Mouse (Mus musculus) small intestine, adult 2 months (tissue): ENCODE measurements around the gene D330020A13Rik. TPM values are rescaled to one million over a fixed set of nuclear protein-coding genes. Genes with fewer than 3 reads are reported as not detected.
"Not testable (repeated sequence)": the region's sequence is repeated elsewhere in the genome, so short reads cannot be mapped to it uniquely, and the experiment has no call there.

Source experiments
- H3K27ac ChIP-seq: fragments of 200-500 bp; 2 replicates; pipeline ENCODE4 v1.5.1; 2012; ENCODE audit warnings: low read depth, low read length, control low read depth, inconsistent platforms; ENCODE audit not compliant: insufficient read depth
- H3K27me3 ChIP-seq: fragments of 200-500 bp; 2 replicates; pipeline ENCODE4 v1.6.1; 2012; ENCODE audit warnings: mild to moderate bottlenecking, moderate library complexity, low read length, inconsistent platforms; ENCODE audit not compliant: control insufficient read depth, insufficient read depth
- H3K36me3 ChIP-seq: fragments of 200-500 bp; 2 replicates; pipeline ENCODE4 v1.6.1; 2012; ENCODE audit warnings: mild to moderate bottlenecking, low read length, control low read depth, inconsistent platforms; ENCODE audit not compliant: control insufficient read depth, insufficient read depth
- H3K4me1 ChIP-seq: fragments of 200-500 bp; 2 replicates; pipeline ENCODE4 v1.6.1; 2012; ENCODE audit warnings: low read length, inconsistent platforms, mixed read lengths; ENCODE audit not compliant: control insufficient read depth, insufficient read depth, insufficient read length
- H3K4me3 ChIP-seq: fragments of 200-500 bp; 2 replicates; pipeline ENCODE4 v1.5.1; 2012; ENCODE audit warnings: low read depth, mild to moderate bottlenecking, control low read depth, inconsistent platforms, low read length, moderate library complexity
- CTCF ChIP-seq: fragments of 200-500 bp; IDR thresholded peaks from 2 replicates; pipeline ENCODE4 v1.5.1; 2012; ENCODE audit warnings: low read depth, mild to moderate bottlenecking, control low read depth, inconsistent platforms, low read length, moderate library complexity, mixed read lengths; ENCODE audit not compliant: insufficient replicate concordance, insufficient read length; ENCODE audit errors: extremely low read depth
- POLR2A ChIP-seq: fragments of 200-500 bp; IDR thresholded peaks from 2 replicates; pipeline ENCODE4 v1.6.1; 2012; ENCODE audit warnings: low read depth, mild to moderate bottlenecking, control low read depth, inconsistent platforms, low read length, moderate library complexity
- WGBS: fragments of 180-500 bp; shearing (Covaris S2); methylation state at CpG from one replicate; pipeline ENCODE4 v1.1.7; 2018; 5-methylcytosine and 5-hydroxymethylcytosine counted together
- polyA plus RNA-seq: library from polyadenylated mRNA; depleted of rRNA; stranded (reverse); fragments of >200 nt; gene quantifications from 2 replicates; pipeline ENCODE4 v1.2.3, GENCODE M21; 2012

D330020A13Rik gene
- polyA plus RNA-seq, 1 experiment, result 0.29 TPM

DNA sequence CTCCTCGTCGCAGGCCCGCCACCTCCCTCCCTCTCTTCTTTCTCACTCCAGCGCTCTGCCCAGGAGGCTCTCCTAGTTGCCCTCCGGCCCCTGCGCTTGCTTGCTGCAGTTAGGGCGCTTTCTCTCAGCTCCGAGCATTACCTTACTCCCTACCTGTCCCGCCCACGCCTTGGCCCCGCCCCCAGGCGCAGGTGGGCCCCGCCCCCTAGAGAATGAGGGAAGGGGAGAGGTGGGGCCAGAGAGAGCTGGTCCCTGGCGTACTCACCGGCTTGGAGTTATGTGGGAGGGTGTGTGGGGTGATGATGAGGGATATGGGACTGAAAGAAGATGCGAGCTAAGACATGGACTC is 595 bp downstream of the D330020A13Rik start:
- TF ChIP-seq CTCF (no peak), POLR2A (peak; percentile 86; the same call in 1 of the 2 replicates)
- H3K4me1 ChIP-seq, result peaks cover 5% of the 10 kb centered on the region; the same call in 1 of the 2 replicates
- H3K4me3 ChIP-seq, result peak overlapping the region; percentile 80
- WGBS, result 2% methylated on average over 16 of the region's 16 CpGs
- no peak overlapping the region for H3K27ac ChIP-seq
- no peaks in the 10 kb centered on the region; the same call in 1 of the 2 replicates for H3K27me3 ChIP-seq
- no peaks in the 10 kb centered on the region for H3K36me3 ChIP-seq

DNA sequence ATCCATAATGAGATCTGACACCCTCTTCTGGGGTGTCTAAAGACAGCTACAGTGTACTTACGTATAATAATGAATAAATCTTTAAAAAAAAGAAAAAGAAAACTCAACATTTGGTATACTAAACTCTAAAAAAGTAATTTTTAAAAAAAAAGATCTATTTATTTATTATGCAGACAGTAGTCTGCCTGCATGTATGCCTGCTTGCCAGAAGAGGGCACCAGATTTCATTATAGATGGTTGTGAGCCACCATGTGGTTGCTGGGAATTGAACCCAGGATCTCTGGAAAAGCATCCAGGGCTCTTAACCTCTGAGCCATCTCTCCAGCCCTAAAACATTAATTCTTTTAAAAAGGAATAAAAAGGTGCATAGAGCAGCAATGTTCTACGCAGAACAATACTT is 2.4 kb downstream of the D330020A13Rik start:
- not testable (repeated sequence) for H3K36me3 ChIP-seq, H3K27ac ChIP-seq, H3K27me3 ChIP-seq, H3K4me1 ChIP-seq, H3K4me3 ChIP-seq
- 94% methylated on average over 2 of the region's 2 CpGs for WGBS

- Histone ChIP-seq H3K4me1 (0 out of 2 replicates have a peak, but pooled peaks cover 3% of the 10 kb centered on the region), H3K36me3 (no peaks in the 10 kb centered on the region), H3K4me3 (no peak overlapping the region), H3K27ac (no peak overlapping the region), H3K27me3 (no peaks in the 10 kb centered on the region)
- TF ChIP-seq POLR2A (no peak), CTCF (peak; percentile 56; the same call in 1 of the 2 replicates)
- 15% methylated on average over 6 of the region's 6 CpGs for WGBS
These were observed 7.0 kb downstream of the D330020A13Rik start for GRCm38 (mm10) chr6:120301137-120301536.

- H3K27ac ChIP-seq, result no peak overlapping the region
- WGBS, result 31% methylated on average over 16 of the region's 16 CpGs
- no peaks in the 10 kb centered on the region for H3K27me3 ChIP-seq
- 0 out of 2 replicates have a peak, but pooled peaks cover 3% of the 10 kb centered on the region for H3K4me1 ChIP-seq
- TF ChIP-seq POLR2A (no peak), CTCF (no peak)
- H3K4me3 ChIP-seq, result no peak overlapping the region
- no peaks in the 10 kb centered on the region for H3K36me3 ChIP-seq
These were observed 8.7 kb downstream of the D330020A13Rik start for GRCm38 (mm10) chr6:120302755-120303316.

GRCm38 (mm10) chr6:120306859-120307594 is 12.9 kb downstream of the D330020A13Rik start:
- H3K36me3 ChIP-seq, result no peaks in the 10 kb centered on the region
- 88% methylated on average over 3 of the region's 3 CpGs for WGBS

GRCm38 (mm10) chr6:120309338-120309737 is 15.2 kb downstream of the D330020A13Rik start:
- WGBS, result 48% methylated on average over 9 of the region's 9 CpGs
- H3K36me3 ChIP-seq, result no peaks in the 10 kb centered on the region
- TF ChIP-seq POLR2A, result no peak
- TF ChIP-seq CTCF, result no peak
- H3K27me3 ChIP-seq, result no peaks in the 10 kb centered on the region
- H3K4me1 ChIP-seq, result peaks cover 4% of the 10 kb centered on the region; the same call in 1 of the 2 replicates
- no peak overlapping the region for H3K4me3 ChIP-seq
- peak overlapping the region; percentile 65 for H3K27ac ChIP-seq

More at GRCm38 (mm10) chr6:120306859-120307594, 12.9 kb downstream of the D330020A13Rik start:
- TF ChIP-seq POLR2A (no peak), CTCF (no peak)
- H3K27me3 ChIP-seq, result no peaks in the 10 kb centered on the region
- H3K27ac ChIP-seq, result no peak overlapping the region
- H3K4me1 ChIP-seq, result peaks cover 4% of the 10 kb centered on the region; the same call in 1 of the 2 replicates
- no peak overlapping the region for H3K4me3 ChIP-seq

- no peaks in the 10 kb centered on the region for H3K36me3 ChIP-seq
- no peak overlapping the region for H3K4me3 ChIP-seq
- TF ChIP-seq CTCF (no peak), POLR2A (no peak)
- peaks cover 4% of the 10 kb centered on the region; the same call in 1 of the 2 replicates for H3K4me1 ChIP-seq
- 31% methylated on average over 3 of the region's 3 CpGs for WGBS
- peak overlapping the region; percentile 65 for H3K27ac ChIP-seq
- no peaks in the 10 kb centered on the region for H3K27me3 ChIP-seq
These were observed 15.6 kb downstream of the D330020A13Rik start for GRCm38 (mm10) chr6:120309787-120310186.

DNA sequence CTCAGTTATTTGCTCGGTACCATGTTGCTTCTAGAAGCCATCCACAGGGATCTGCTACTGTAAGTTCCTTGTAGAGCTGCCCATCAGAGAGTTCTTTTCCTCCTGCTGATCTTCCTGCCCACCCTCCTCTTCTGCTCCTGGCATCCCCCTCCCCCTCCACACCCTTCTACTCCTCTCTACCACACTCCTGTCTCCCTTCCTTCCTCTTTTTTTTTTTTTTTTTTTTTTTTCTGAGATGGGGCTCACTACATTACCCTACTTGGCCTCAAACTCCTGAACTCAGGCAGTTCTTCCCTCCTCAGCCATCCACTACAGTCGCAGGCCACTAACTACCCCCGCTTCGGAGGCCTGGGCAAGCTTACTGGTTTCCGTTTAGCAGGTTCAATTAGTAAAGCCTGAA is 18.3 kb downstream of the D330020A13Rik start:
- no peaks in the 10 kb centered on the region for H3K27me3 ChIP-seq
- H3K36me3 ChIP-seq, result no peaks in the 10 kb centered on the region
- TF ChIP-seq POLR2A, result no peak
- no peak for TF ChIP-seq CTCF
- no peak overlapping the region for H3K27ac ChIP-seq
- 74% methylated on average over 5 of the region's 5 CpGs for WGBS
- peaks cover 4% of the 10 kb centered on the region; the same call in 1 of the 2 replicates for H3K4me1 ChIP-seq
- no peak overlapping the region for H3K4me3 ChIP-seq
